8 mouse cellular contexts compared by ENCODE assay signal in genomic region chr19:29812581-29813460, GRCm38 (mm10). TPM values are rescaled to one million over a fixed set of nuclear protein-coding genes. Genes with fewer than 3 reads are reported as not detected.
DNase-seq lines count a peak whose midpoint lies in the region; ATAC-seq and TF ChIP-seq lines count a peak whose summit lies in the region.

Gene Ranbp6, minus strand, starts transcription at chr19:29812974.

- peak within 1 kb of the TSS; percentile 85 for H3K9ac ChIP-seq in ES-E14 (ENCODE audit: insufficient read depth, low read depth, low read length, poor library complexity, severe bottlenecking)
- H3K9ac ChIP-seq in forebrain, embryonic 14.5 days (ENCODE audit: low read length): peak within 1 kb of the TSS; percentile 85
- peak within 1 kb of the TSS; percentile 66 for H3K9ac ChIP-seq in neural tube, embryonic 14.5 days (replicated peaks; ENCODE audit: low read depth, low read length)

- H3K27me3 ChIP-seq in forebrain, embryonic 14.5 days (replicated peaks; ENCODE audit: control insufficient read depth, insufficient read depth, low read length): no peaks in the 10 kb centered on the region
- no peaks in the 10 kb centered on the region for H3K27me3 ChIP-seq in neural tube, embryonic 14.5 days (ENCODE audit: control insufficient read depth, insufficient read depth, low read length)
- no peaks in the 10 kb centered on the region for H3K27me3 ChIP-seq in testis, adult 2 months (ENCODE audit: control insufficient read depth, insufficient read depth, low read length)

- intact Hi-C loops in heart, postnatal 14 days (cut with DNase I): loop anchor here (5.0 kb wide), 1 partner anchor 166 kb away; the partner anchor contains the start of gene Ermp1

- in situ Hi-C loops in ES-E14 (cut with MboI; ENCODE audit: low sequenced_read_pairs in 2 of 2, unreplicated experiment in 2 of 2): no loop called here

- H3K36me3 ChIP-seq in ES-E14 (ENCODE audit: control insufficient read depth, insufficient read depth, low read length, poor library complexity, severe bottlenecking): 0 out of 2 replicates have a peak, but pooled peaks cover 2% of the 10 kb centered on the region
- H3K36me3 ChIP-seq in forebrain, embryonic 14.5 days (ENCODE audit: control insufficient read depth, insufficient read depth, low read length): peaks cover 25% of the 10 kb centered on the region
- peaks cover 17% of the 10 kb centered on the region for H3K36me3 ChIP-seq in neural tube, embryonic 14.5 days (ENCODE audit: control insufficient read depth, insufficient read depth, low read length)
- H3K36me3 ChIP-seq in testis, adult 2 months (ENCODE audit: control insufficient read depth, insufficient read depth, low read length): no peaks in the 10 kb centered on the region

- DNase-seq in ES-E14 (ENCODE audit: low read depth, low spot score): peak; percentile 68
- peak; percentile 91 for DNase-seq in cerebellum, adult 11 months
- DNase-seq in forebrain, embryonic 14.5 days (ENCODE audit: low spot score): peak; percentile 93
- peak; percentile 93 to 96 for DNase-seq in heart, postnatal 14 days
- peak; percentile 87 to 94 for DNase-seq in layer of hippocampus, adult 18-20 months (ENCODE audit: low spot score in 2 of 2)
- peak; percentile 91 to 92 for DNase-seq in lung, adult 18-20 months

- TF ChIP-seq POLR2A in testis, adult 2 months (IDR thresholded peaks at IDR 0.05; ENCODE audit: control insufficient read depth, low read depth, low read length): peak; percentile 87

- peak within 1 kb of the TSS; percentile 86 for H3K4me2 ChIP-seq in forebrain, embryonic 14.5 days (ENCODE audit: low read length)
- peak within 1 kb of the TSS; percentile 57 for H3K4me2 ChIP-seq in neural tube, embryonic 14.5 days (ENCODE audit: low read depth, low read length)

- H3K27ac ChIP-seq in ES-E14 (ENCODE audit: insufficient read depth, low read depth, low read length, poor library complexity, severe bottlenecking): no peak within 1 kb of the TSS
- 0 out of 2 replicates have a peak within 1 kb of the TSS, but pooled peaks have one; percentile 29 for H3K27ac ChIP-seq in forebrain, embryonic 14.5 days (ENCODE audit: low read depth, low read length)
- H3K27ac ChIP-seq in neural tube, embryonic 14.5 days (ENCODE audit: low read depth, low read length): peak within 1 kb of the TSS; percentile 83
- H3K27ac ChIP-seq in testis, adult 2 months (ENCODE audit: control insufficient read depth, insufficient read depth, low read depth, low read length): peak within 1 kb of the TSS; percentile 46; the same call in 1 of the 2 replicates

- no peaks in the 10 kb centered on the region for H3K9me3 ChIP-seq in ES-E14 (ENCODE audit: control insufficient read depth, insufficient read depth, low read depth, low read length)
- H3K9me3 ChIP-seq in forebrain, embryonic 14.5 days (replicated peaks; ENCODE audit: control insufficient read depth, low read length): no peaks in the 10 kb centered on the region
- no peaks in the 10 kb centered on the region for H3K9me3 ChIP-seq in neural tube, embryonic 14.5 days (ENCODE audit: control insufficient read depth, low read length)

- H3K4me1 ChIP-seq in ES-E14 (ENCODE audit: control insufficient read depth in 2 of 2, insufficient read depth in 2 of 2, low read length in 2 of 2, poor library complexity in 1 of 2): no peaks in the 10 kb centered on the region; a peak in 1 of 4 replicates
- peaks cover 17% of the 10 kb centered on the region for H3K4me1 ChIP-seq in forebrain, embryonic 14.5 days (ENCODE audit: control insufficient read depth, insufficient read depth, low read length)
- H3K4me1 ChIP-seq in neural tube, embryonic 14.5 days (ENCODE audit: control insufficient read depth, insufficient read depth, low read length): peaks cover 24% of the 10 kb centered on the region
- no peaks in the 10 kb centered on the region for H3K4me1 ChIP-seq in testis, adult 2 months (ENCODE audit: control insufficient read depth, insufficient read depth, low read length)

- ATAC-seq in forebrain, embryonic 14.5 days: peak; percentile 97
- peak; percentile 98 for ATAC-seq in neural tube, embryonic 14.5 days (ENCODE audit: low read depth)

- 1% methylated on average over 47 of the region's 47 CpGs for WGBS in forebrain, embryonic 14.5 days
- 1% methylated on average over 47 of the region's 47 CpGs for WGBS in neural tube, embryonic 14.5 days

- no peak for TF ChIP-seq CTCF in testis, adult 2 months (IDR thresholded peaks at IDR 0.05; ENCODE audit: control insufficient read depth, insufficient read depth, insufficient replicate concordance, low read depth, low read length)

- peak within 1 kb of the TSS; percentile 83 to 99 for H3K4me3 ChIP-seq in ES-E14 (ENCODE audit: insufficient read depth in 1 of 2, low read depth in 1 of 2, low read length in 2 of 2, poor library complexity in 1 of 2, severe bottlenecking in 1 of 2)
- H3K4me3 ChIP-seq in forebrain, embryonic 14.5 days (ENCODE audit: low read depth, low read length): peak within 1 kb of the TSS; percentile 81
- H3K4me3 ChIP-seq in neural tube, embryonic 14.5 days (ENCODE audit: low read depth, low read length): peak within 1 kb of the TSS; percentile 77
- peak within 1 kb of the TSS; percentile 88 for H3K4me3 ChIP-seq in testis, adult 2 months (ENCODE audit: control insufficient read depth, low read depth, low read length)

TF ChIP-seq in ES-E14, 5 proteins besides CTCF, POLR2A, EP300 and RAD21:
- peak; percentile 80; the same call in 1 of the 2 replicates for TF ChIP-seq HCFC1 (IDR thresholded peaks at IDR 0.05; ENCODE audit: borderline replicate concordance, insufficient read depth, low read length)
- no peak for TF ChIP-seq MAFK (IDR thresholded peaks at IDR 0.05; ENCODE audit: insufficient read depth, low read depth, low read length)
TF ChIP-seq in ES-E14: peak in this region for 1.

RNA-seq across cellular contexts. Expression of gene Ranbp6, which starts in this region (rescaled TPM):
- total RNA-seq in ES-E14 (2012; rRNA removed): 9.7 and 11.3 TPM in 2 replicates
- 42.1 and 53.4 TPM in 2 replicates for polyA plus RNA-seq in forebrain, embryonic 14.5 days (2014; fragmentation: Nextera tagmentation; extraction: Ambion mirVana)
- 10 to 100 TPM; 15.2 to 15.5 TPM for total RNA-seq in heart, postnatal 14 days (2021)
- total RNA-seq in layer of hippocampus, adult 18-20 months (2021): 10 to 100 TPM; 34.8 to 35.0 TPM
- polyA plus RNA-seq in neural tube, embryonic 14.5 days (2014; fragmentation: Nextera tagmentation; extraction: Ambion mirVana): 62.9 and 64.4 TPM in 2 replicates
- 1.2 and 1.6 TPM in 2 replicates for polyA plus RNA-seq in testis, adult 2 months (2012; rRNA removed)

Comparison
In these comparisons a context has a peak if more than half of its experiments do, and no peak if none do; other contexts are left out.
1. RNA of gene Ranbp6 (polyA plus RNA-seq): 62.9 to 64.4 TPM in neural tube, embryonic 14.5 days and 42.1 to 53.4 TPM in forebrain, embryonic 14.5 days; 1.2 to 1.6 TPM in testis, adult 2 months; every median in the first group is over 10 times any median in the second.
2. Peak in every context shown above with its lines, with median percentiles within 50 percentile points of each other: DNase-seq, H3K4me3 ChIP-seq and H3K9ac ChIP-seq.